Mouse (Mus musculus): ENCODE data around the gene Cdh20. TPM values are rescaled to one million over a fixed set of nuclear protein-coding genes. Genes with fewer than 3 reads are reported as not detected.

Cdh20 gene
- polyA plus RNA-seq, 1 experiment from 2014 or later = 4.1 TPM

DNA sequence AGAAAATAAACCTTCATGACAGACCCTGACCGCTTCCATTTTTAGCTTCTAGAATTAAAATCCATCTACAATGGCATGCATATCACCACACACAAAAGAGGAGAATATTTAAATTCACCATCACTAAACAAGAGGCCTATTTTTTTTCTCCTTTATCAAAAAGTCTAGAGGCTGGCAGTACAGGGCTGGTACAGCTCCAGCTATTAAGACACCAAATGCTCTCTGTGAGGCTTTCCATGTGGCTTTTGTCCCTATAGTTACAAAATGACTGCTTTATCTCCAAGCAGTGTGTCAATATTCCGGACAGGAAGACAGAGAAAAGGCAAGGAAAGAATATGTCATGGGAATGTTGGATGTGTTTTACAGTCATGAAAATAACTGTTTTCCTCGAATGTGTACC lies 27.8 kb downstream of the Cdh20 start:
- Histone ChIP-seq H3K9ac (ENCODE audit: low read depth, low read length) (no peak overlapping the region), H3K9me3 (replicated peaks; ENCODE audit: control insufficient read depth, low read length, poor library complexity, severe bottlenecking) (no peaks in the 10 kb centered on the region), H3K36me3 (ENCODE audit: control insufficient read depth, insufficient read depth, low read length) (no peaks in the 10 kb centered on the region), H3K27me3 (ENCODE audit: control insufficient read depth, insufficient read depth, low read depth, low read length) (no peaks in the 10 kb centered on the region), H3K27ac (ENCODE audit: low read length) (0 out of 2 replicates have a peak overlapping the region, but pooled peaks have one; percentile 17), H3K4me2 (ENCODE audit: low read length) (no peak overlapping the region), H3K4me1 (ENCODE audit: control insufficient read depth, insufficient read depth, low read length) (peaks cover 2% of the 10 kb centered on the region; the same call in 1 of the 2 replicates), H3K4me3 (ENCODE audit: low read depth, low read length) (no peak overlapping the region)
- WGBS = 44% methylated on average over 3 of the region's 3 CpGs
- no peak for ATAC-seq

DNA sequence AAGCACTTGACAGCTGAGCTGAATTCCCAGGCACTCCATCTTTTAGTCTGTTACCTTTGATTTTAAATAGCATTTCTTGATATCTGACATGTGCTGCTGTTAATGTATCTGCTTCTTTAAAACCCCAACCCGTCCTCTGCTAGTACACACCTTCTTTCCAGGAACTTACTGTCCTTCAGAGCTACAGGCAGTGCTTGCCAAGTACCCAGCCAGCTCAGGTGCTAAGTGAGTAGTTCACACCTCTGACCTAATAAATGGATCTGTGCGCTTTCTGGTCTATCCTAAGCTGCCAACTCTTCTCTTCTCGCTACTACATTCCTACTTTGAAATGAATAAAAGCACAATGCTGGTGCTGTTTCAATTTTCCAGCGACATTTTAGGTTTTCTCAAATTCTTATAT lies 28.8 kb downstream of the Cdh20 start:
- Histone ChIP-seq H3K4me2 (ENCODE audit: low read length) (no peak overlapping the region), H3K27ac (ENCODE audit: low read length) (no peak overlapping the region), H3K4me1 (ENCODE audit: control insufficient read depth, insufficient read depth, low read length) (peaks cover 2% of the 10 kb centered on the region; the same call in 1 of the 2 replicates), H3K9ac (ENCODE audit: low read depth, low read length) (no peak overlapping the region), H3K4me3 (ENCODE audit: low read depth, low read length) (no peak overlapping the region), H3K27me3 (ENCODE audit: control insufficient read depth, insufficient read depth, low read depth, low read length) (no peaks in the 10 kb centered on the region), H3K36me3 (ENCODE audit: control insufficient read depth, insufficient read depth, low read length) (no peaks in the 10 kb centered on the region), H3K9me3 (replicated peaks; ENCODE audit: control insufficient read depth, low read length, poor library complexity, severe bottlenecking) (no peaks in the 10 kb centered on the region)
- ATAC-seq = no peak
- WGBS = 82% methylated on average over 4 of the region's 4 CpGs

DNA sequence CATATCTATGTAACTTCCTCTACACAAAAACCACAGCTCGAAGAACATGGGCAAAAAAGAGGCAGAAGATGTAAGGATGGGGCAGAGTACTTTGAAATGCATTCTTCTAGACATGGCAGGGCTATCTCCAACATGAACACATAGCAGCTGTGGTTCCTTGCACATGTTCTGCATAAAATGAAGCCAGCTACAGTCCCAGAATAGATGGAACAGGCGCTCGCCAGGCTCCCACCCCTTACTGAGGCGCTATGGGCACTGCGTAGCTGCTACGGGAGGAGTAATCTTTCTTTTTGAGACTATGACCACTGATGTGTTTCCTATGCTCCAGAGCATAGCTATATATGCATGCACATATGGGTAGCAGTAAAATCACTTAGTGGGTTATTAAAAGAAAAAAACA lies 36.4 kb downstream of the Cdh20 start:
- H3K4me1 ChIP-seq (ENCODE audit: control insufficient read depth, insufficient read depth, low read length) = peaks cover 3% of the 10 kb centered on the region; the same call in 1 of the 2 replicates
- no peak overlapping the region for H3K4me2 ChIP-seq (ENCODE audit: low read length)
- no peaks in the 10 kb centered on the region for H3K9me3 ChIP-seq (replicated peaks; ENCODE audit: control insufficient read depth, low read length, poor library complexity, severe bottlenecking)
- H3K4me3 ChIP-seq (ENCODE audit: low read depth, low read length) = no peak overlapping the region
- no peak for ATAC-seq
- H3K9ac ChIP-seq (ENCODE audit: low read depth, low read length) = no peak overlapping the region
- no peaks in the 10 kb centered on the region for H3K27me3 ChIP-seq (ENCODE audit: control insufficient read depth, insufficient read depth, low read depth, low read length)
- no peak overlapping the region for H3K27ac ChIP-seq (ENCODE audit: low read length)
- WGBS = 93% methylated on average over 6 of the region's 6 CpGs
- no peaks in the 10 kb centered on the region for H3K36me3 ChIP-seq (ENCODE audit: control insufficient read depth, insufficient read depth, low read length)

DNA sequence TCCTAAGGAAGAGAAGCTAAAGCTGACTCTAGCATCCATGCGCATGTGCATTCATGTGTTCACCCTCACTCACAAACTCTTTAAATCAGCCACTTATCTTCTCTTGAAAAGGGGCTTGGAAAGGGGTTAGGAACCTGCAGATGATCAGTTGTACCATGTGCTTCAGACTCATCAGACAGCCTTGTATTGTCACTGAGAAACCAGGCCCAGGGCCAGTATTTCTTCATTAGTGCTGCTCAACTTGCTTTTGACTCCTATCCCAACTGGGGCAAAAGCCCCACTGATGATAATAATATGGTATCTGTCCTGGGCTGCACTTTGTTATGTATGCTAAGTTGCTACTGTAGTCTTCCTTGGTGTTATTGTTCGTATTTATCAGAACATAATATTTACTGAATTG lies 38.9 kb downstream of the Cdh20 start:
- no peak overlapping the region for H3K27ac ChIP-seq (ENCODE audit: low read length)
- H3K4me2 ChIP-seq (ENCODE audit: low read length) = no peak overlapping the region
- no peaks in the 10 kb centered on the region for H3K9me3 ChIP-seq (replicated peaks; ENCODE audit: control insufficient read depth, low read length, poor library complexity, severe bottlenecking)
- no peaks in the 10 kb centered on the region for H3K27me3 ChIP-seq (ENCODE audit: control insufficient read depth, insufficient read depth, low read depth, low read length)
- no peak overlapping the region for H3K9ac ChIP-seq (ENCODE audit: low read depth, low read length)
- peaks cover 3% of the 10 kb centered on the region; the same call in 1 of the 2 replicates for H3K4me1 ChIP-seq (ENCODE audit: control insufficient read depth, insufficient read depth, low read length)
- 92% methylated on average over 2 of the region's 2 CpGs for whole genome bisulfite sequencing
- no peak for ATAC-seq
- no peaks in the 10 kb centered on the region for H3K36me3 ChIP-seq (ENCODE audit: control insufficient read depth, insufficient read depth, low read length)
- H3K4me3 ChIP-seq (ENCODE audit: low read depth, low read length) = no peak overlapping the region

DNA sequence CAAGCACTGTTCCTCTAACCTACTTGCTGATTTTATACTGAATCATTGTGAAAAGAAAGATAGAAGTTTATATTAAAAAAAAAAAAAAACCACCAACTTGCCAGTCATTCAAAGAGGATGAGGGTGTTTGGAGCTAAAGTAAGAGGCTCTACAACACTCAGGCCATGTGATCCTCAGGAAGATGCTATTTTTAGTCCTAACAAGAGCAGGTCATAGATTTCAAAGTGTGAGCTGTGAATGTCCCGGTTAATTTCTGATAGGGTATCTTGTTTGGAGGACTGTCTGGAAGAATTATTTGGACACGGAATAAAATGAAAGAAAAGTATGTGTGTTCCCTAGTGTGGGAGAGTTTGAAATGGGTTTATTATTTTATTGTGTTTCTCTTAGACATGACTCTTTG lies 49.2 kb downstream of the Cdh20 start:
- 77% methylated on average over 2 of the region's 2 CpGs for WGBS
- Histone ChIP-seq H3K9me3 (replicated peaks; ENCODE audit: control insufficient read depth, low read length, poor library complexity, severe bottlenecking) (no peaks in the 10 kb centered on the region), H3K4me2 (ENCODE audit: low read length) (no peak overlapping the region), H3K27ac (ENCODE audit: low read length) (no peak overlapping the region), H3K27me3 (ENCODE audit: control insufficient read depth, insufficient read depth, low read depth, low read length) (no peaks in the 10 kb centered on the region), H3K36me3 (ENCODE audit: control insufficient read depth, insufficient read depth, low read length) (no peaks in the 10 kb centered on the region), H3K4me3 (ENCODE audit: low read depth, low read length) (no peak overlapping the region), H3K4me1 (ENCODE audit: control insufficient read depth, insufficient read depth, low read length) (no peaks in the 10 kb centered on the region), H3K9ac (ENCODE audit: low read depth, low read length) (no peak overlapping the region)
- ATAC-seq = no peak

DNA sequence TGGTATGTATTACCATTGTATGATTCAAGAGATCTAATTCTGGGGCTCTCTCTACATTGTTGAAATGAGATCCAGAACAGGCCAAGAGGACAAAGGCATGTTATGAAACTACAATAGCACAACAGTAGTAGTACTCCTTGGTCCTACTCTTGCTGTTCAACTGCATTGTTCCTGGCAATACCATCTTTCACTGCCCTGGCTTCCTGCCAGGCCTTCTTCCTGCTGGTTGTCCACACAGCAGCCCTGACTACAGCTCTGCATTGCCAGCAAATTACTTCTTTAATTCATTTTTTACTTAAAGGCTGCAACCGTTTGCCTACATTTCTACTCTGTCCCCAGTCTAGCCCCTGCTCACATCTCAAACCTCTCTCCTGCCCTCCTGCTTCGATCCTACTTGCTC lies 59.8 kb downstream of the Cdh20 start:
- H3K9me3 ChIP-seq (replicated peaks; ENCODE audit: control insufficient read depth, low read length, poor library complexity, severe bottlenecking) = no peaks in the 10 kb centered on the region
- no peak overlapping the region for H3K9ac ChIP-seq (ENCODE audit: low read depth, low read length)
- no peaks in the 10 kb centered on the region for H3K4me1 ChIP-seq (ENCODE audit: control insufficient read depth, insufficient read depth, low read length)
- H3K27ac ChIP-seq (ENCODE audit: low read length) = no peak overlapping the region
- H3K27me3 ChIP-seq (ENCODE audit: control insufficient read depth, insufficient read depth, low read depth, low read length) = no peaks in the 10 kb centered on the region
- ATAC-seq = no peak
- H3K36me3 ChIP-seq (ENCODE audit: control insufficient read depth, insufficient read depth, low read length) = no peaks in the 10 kb centered on the region
- WGBS = 91% methylated on average over 2 of the region's 2 CpGs
- H3K4me3 ChIP-seq (ENCODE audit: low read depth, low read length) = no peak overlapping the region
- H3K4me2 ChIP-seq (ENCODE audit: low read length) = no peak overlapping the region

DNA sequence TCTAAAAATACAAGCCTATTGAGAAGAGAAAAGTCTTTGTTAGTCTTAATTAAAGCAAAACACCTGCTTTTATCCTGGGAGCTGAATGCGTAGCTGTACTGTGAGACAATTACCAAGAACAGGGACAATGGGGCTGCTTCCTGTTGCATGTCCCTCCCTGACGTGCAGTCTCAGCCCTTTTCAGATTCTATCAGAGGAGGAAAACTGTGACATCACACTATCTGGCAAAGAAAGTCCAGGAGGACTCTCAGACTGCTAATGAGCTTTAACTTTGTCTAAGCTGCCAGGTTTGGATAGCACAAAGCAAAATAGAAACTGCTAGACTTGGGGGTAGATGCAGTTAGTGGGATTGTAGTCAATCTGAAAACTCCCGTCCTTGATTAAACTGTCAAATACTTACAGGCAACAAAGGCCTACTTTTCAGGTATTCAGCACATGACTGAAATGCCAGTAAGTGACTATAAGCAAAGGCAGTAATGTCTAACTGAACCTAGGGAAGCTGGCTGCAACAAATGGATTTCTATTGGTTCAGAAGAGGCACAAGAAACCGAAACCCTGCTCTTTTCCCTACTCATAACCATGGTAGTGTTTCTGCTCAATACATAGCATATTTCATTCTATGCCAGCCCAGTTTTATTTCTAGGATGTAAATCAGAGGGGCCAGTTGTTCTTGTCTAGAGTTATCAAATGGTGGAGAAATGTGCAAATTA lies 70.0 kb downstream of the Cdh20 start:
- Histone ChIP-seq H3K27me3 (ENCODE audit: control insufficient read depth, insufficient read depth, low read depth, low read length) (no peaks in the 10 kb centered on the region), H3K9ac (ENCODE audit: low read depth, low read length) (no peak overlapping the region), H3K4me3 (ENCODE audit: low read depth, low read length) (no peak overlapping the region), H3K27ac (ENCODE audit: low read length) (no peak overlapping the region), H3K9me3 (replicated peaks; ENCODE audit: control insufficient read depth, low read length, poor library complexity, severe bottlenecking) (no peaks in the 10 kb centered on the region), H3K4me1 (ENCODE audit: control insufficient read depth, insufficient read depth, low read length) (no peaks in the 10 kb centered on the region), H3K36me3 (ENCODE audit: control insufficient read depth, insufficient read depth, low read length) (no peaks in the 10 kb centered on the region), H3K4me2 (ENCODE audit: low read length) (no peak overlapping the region)
- 33% methylated on average over 4 of the region's 4 CpGs for WGBS
- peak; percentile 81 for ATAC-seq

DNA sequence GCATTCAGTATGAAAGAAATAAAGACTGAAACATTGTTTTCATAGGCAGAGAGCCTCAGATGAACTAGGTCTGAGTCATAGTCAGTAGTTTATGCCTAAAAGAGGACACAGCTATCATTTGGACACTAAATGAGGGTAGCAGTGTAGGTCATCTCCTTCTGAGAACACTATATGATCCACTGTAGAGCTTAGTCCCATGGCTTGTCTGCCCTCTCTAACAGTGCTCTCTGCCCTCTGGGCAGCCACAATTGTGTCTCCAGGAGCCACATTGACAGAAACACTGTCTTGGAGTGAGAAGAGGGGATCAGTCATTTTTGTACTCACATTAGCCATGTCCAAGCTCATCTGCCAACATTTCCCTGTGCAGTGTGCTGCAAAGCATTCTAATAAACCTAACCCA lies 70.7 kb downstream of the Cdh20 start:
- H3K36me3 ChIP-seq (ENCODE audit: control insufficient read depth, insufficient read depth, low read length) = no peaks in the 10 kb centered on the region
- H3K4me3 ChIP-seq (ENCODE audit: low read depth, low read length) = no peak overlapping the region
- H3K9ac ChIP-seq (ENCODE audit: low read depth, low read length) = no peak overlapping the region
- H3K4me1 ChIP-seq (ENCODE audit: control insufficient read depth, insufficient read depth, low read length) = no peaks in the 10 kb centered on the region
- no peaks in the 10 kb centered on the region for H3K27me3 ChIP-seq (ENCODE audit: control insufficient read depth, insufficient read depth, low read depth, low read length)
- no peak overlapping the region for H3K27ac ChIP-seq (ENCODE audit: low read length)
- no peak; the same call in 1 of the 2 replicates for ATAC-seq
- H3K4me2 ChIP-seq (ENCODE audit: low read length) = no peak overlapping the region
- H3K9me3 ChIP-seq (replicated peaks; ENCODE audit: control insufficient read depth, low read length, poor library complexity, severe bottlenecking) = no peaks in the 10 kb centered on the region

DNA sequence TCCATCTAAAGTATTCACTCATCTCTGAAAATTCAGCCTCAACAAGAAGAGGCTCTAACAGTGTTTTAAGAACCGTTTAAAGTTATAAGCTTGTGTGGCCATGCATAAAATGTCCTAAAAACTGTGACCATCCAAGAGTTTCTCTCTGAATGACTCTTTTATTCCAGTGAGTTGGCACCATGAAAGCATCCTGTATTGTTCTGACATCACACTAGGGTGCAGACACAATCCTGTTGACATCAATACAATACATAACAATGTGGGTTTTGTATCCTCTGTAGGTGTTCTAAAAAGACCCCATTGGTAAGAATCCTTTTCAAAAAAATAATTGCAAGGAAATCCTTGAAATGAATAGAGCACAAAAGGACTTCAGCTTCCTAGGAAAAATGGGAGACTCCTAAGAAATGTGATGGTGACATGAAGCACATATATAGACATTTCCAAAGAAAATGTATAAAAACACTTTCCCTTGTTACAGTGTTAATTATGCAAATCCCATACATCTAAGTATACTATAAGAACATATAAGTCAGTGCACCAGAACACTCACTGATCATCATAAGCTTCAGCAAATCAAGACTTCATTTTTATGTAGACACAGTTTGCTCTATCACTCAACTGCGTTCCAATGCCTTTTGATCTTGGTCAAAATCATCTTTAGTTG lies 80.1 kb downstream of the Cdh20 start:
- H3K36me3 ChIP-seq (ENCODE audit: control insufficient read depth, insufficient read depth, low read length) = no peaks in the 10 kb centered on the region
- no peaks in the 10 kb centered on the region for H3K4me1 ChIP-seq (ENCODE audit: control insufficient read depth, insufficient read depth, low read length)
- H3K9me3 ChIP-seq (replicated peaks; ENCODE audit: control insufficient read depth, low read length, poor library complexity, severe bottlenecking) = no peaks in the 10 kb centered on the region
- 10% methylated on average over 2 of the region's 2 CpGs for WGBS
- no peak overlapping the region for H3K27ac ChIP-seq (ENCODE audit: low read length)
- no peak overlapping the region for H3K4me2 ChIP-seq (ENCODE audit: low read length)
- no peak overlapping the region for H3K4me3 ChIP-seq (ENCODE audit: low read depth, low read length)
- no peaks in the 10 kb centered on the region for H3K27me3 ChIP-seq (ENCODE audit: control insufficient read depth, insufficient read depth, low read depth, low read length)
- H3K9ac ChIP-seq (ENCODE audit: low read depth, low read length) = no peak overlapping the region
- no peak for ATAC-seq
